Mouse (Mus musculus) small intestine, adult 10 weeks (tissue): ENCODE measurements around the gene Krtap4-2. TPM values are rescaled to one million over a fixed set of nuclear protein-coding genes. Genes with fewer than 3 reads are reported as not detected.

Experiments
- polyA plus RNA-seq: library from polyadenylated mRNA; stranded (reverse); fragments of 350-450 nt; fragmentation: Illumina TruSeq; extraction: RNeasy Lipid Tissue Mini Kit (QIAGEN cat#74804); gene quantifications from one replicate; pipeline ENCODE4 v1.2.3, GENCODE M21; 2014; ENCODE audit warnings: low replicate concordance

The Krtap4-2 gene
- polyA plus RNA-seq, result not detected

DNA sequence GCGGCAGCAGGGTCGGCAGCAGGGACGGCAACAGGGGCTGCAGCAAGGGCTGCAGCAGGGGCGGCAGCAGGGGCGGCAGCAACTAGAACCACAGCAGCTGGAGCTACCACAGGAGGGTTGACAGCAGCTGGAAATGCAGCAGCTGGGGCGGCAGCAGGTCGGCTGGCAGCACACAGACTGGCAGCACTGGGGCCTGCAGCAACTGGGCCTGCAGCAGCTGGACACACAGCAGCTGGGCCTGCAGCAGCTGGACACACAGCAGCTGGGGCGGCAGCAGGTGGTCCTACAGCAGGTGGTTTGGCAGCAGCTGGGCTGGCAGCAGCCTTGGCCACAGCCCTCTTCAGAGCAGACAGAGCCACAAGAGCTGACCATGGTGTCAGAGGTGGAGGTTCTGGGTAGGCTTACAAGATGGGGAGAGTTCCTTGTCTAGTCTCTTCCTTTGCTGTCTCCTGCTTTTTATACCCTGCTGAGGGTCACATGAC lies at the start of gene Krtap4-2:
Gene Krtap4-2, minus strand, starts transcription at position 432 of the 482 bp plus-strand sequence.

DNA sequence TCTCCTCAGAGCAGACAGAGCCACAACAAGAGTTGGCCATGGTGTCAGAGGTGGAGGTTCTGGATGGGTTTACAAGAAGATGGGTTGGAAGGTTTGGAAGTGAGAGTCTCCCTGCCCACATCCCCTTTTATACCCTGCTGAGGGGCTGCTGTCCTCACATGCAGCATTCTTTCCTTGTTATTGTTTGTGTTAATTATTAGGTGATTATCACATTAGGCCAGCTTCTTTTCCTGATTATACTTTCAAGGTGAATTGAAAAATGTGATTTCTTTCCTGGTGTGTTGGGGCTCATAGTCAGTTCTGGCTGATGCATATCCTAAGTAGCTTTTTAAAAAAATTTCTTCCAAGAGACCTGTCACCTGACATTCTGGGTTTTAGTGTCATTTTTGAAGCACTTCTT lies 31.0 kb upstream of the Krtap4-2 start, which contains the start of gene Krtap4-6:
Gene Krtap4-6, minus strand, starts transcription at position 101 of the 400 bp plus-strand sequence.

DNA sequence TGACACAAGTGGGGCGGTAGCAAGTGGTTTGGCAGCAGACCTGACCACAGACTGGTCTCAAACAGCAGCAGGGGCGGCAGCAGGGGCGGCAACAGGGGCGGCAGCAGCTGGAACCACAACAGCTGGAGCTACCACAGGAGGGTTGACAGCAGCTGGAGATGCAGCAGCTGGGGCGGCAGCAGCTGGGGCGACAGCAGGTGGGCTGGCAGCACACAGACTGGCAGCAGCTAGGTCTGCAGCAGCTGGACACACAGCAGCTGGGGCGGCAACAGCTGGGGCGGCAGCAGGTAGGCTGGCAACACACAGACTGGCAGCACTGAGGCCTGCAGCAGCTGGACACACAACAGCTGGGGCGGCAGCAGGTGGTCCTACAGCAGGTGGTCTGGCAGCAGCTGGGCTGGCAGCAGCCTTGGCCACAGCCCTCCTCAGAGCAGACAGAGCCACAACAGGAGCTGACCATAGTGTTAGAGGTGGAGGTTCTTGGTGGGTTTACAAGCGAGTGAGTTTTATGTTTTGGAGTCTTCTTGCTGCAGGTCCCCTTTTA lies 23.7 kb upstream of the Krtap4-2 start, which contains the start of gene Gm11563:
Gene Gm11563, minus strand, starts transcription at position 494 of the 544 bp plus-strand sequence.

DNA sequence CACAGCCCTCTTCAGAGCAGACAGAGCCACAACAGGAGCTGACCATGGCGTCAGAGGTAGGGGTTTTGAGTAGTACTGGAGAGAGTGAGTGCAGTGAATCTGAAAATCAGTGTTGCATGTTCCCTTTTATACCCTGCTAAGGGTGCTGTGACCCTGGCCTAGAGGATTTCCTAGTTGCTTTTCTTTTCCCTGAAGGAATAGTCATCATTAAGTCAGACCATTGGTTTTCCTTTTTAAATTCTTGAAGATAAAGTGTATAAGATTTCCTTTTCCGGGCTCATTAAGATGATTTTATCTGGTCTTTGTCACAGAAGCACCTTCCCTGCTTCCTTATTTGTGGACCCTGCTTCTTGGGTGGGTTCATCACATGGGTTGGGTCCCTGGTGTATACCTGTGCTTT lies 15.3 kb upstream of the Krtap4-2 start, which contains the start of gene Gm11555:
Gene Gm11555, minus strand, starts transcription at position 101 of the 400 bp plus-strand sequence.

DNA sequence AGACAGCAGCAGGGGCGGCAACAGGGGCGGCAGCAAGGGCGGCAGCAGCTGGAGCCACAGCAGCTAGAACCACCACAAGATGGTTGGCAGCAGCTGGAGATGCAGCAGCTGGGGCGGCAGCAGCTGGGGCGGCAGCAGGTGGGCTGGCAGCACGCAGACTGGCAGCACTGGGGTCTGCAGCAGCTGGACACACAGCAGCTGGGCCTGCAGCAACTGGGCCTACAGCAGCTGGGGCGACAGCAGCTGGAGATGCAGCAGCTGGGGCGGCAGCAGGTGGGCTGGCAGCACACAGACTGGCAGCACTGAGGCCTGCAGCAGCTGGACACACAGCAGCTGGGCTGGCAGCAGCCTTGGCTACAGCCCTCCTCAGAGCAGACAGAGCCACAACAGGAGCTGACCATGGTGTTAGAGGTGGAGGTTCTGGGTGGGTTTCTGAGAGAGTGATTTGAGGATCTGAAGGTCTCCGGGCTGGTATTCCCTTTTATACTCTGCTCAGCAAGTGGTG lies 8.8 kb upstream of the Krtap4-2 start, which contains the start of gene Krtap4-7:
Gene Krtap4-7, minus strand, starts transcription at position 455 of the 505 bp plus-strand sequence.

DNA sequence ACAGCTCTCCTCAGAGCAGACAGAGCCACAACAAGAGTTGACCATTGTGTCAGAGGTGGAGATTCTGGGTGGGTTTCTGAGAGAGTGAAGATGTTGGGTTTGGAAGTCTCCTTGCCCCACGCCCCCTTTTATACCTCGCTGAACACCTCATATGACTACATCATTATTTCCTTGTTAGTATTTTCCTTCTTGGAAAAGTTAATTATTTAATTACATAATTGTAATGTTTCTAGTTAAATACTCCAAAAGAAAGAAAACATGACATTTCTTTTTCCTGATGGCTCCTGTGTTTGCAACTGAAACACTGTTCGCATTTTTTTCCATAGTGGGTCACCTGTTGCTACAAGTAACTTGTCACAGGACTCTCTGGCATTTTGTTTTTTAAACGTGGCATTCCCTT lies 6.7 kb downstream of the Krtap4-2 start, which contains the start of gene Krtap4-1:
Gene Krtap4-1, minus strand, starts transcription at position 101 of the 400 bp plus-strand sequence.

DNA sequence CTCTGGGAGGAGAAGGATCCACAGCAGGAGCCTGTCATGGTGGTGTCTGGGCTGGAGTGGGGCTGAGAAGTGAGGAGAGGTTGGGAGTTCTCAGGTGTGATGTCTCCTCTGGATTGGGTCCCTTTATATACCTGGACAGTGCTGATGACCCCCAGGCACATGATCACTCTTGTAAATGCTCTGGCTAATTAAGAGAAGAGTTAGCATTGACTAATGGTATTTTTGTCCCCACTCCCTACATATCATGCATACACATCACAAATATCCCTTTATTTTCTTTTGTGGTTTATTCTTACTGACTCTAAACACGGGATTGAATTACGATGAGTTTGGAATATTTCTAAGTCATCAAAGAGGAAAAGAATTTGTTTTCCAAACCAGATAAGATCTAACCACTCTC lies 14.5 kb downstream of the Krtap4-2 start, which contains the start of gene Gm11562:
Gene Gm11562, minus strand, starts transcription at position 101 of the 400 bp plus-strand sequence.

DNA sequence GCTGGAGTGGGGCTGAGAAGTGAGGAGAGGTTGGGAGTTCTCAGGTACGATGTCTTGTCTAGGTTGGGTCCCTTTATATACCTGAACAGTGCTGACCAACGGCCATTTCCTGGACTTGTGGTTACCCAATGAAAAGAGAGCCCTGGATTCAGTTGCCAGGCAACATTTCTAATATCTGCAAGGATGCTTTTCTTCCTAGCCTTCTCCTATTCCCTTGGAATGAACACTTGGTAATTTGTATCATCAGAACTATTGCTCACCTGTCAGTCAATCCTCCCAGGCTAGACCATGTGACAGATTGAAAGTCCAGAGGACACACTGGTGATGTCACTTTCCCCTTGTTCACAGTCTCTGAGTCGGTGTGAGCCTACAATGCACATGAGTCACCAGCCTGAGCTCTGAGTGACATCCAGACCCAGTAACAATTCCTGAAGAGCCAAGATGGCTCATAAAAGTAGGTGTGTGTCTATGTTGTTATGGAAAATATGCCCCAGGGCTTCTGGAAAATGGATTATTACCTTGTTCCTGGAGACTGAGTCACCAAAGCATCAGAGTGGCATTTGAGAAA lies 20.0 kb downstream of the Krtap4-2 start, which contains the start of gene Krtap2-4:
Gene Krtap2-4, minus strand, starts transcription at position 51 of the 568 bp plus-strand sequence.

DNA sequence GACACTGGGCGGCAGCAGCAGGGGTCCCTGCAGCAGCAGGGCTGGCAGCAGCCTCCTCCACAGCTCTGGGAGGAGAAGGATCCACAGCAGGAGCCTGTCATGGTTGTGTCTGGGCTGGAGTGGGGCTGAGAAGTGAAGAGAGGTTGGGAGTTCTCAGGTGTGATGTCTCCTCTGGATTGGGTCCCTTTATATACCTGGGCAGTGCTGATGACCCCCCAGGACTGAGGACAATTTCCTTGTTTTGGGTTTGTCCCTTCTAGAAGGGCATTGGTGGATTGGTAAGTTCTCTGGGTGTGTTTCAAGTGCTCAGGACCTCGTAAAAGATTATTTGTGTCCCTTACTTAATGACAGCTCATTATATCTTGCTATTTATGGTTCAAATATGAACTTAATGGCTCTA lies 24.8 kb downstream of the Krtap4-2 start, which contains the start of gene Gm11937:
Gene Gm11937, minus strand, starts transcription at position 101 of the 400 bp plus-strand sequence.

DNA sequence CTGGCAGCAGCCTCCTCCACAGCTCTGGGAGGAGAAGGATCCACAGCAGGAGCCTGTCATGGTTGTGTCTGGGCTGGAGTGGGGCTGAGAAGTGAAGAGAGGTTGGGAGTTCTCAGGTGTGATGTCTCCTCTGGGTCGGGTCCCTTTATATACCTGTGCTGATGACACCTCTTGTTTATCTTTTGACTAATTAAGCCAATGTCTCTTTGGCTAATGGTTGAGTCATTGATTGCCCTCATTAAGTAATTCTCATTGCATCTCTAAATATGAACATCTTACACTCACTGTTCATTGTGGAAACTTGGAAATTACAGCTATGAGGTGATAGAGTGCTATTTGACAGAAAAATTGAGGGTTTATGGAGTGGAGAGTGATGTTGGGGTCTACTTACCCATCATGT lies 31.7 kb downstream of the Krtap4-2 start, which contains the start of gene Gm11938:
Gene Gm11938, minus strand, starts transcription at position 101 of the 400 bp plus-strand sequence.

DNA sequence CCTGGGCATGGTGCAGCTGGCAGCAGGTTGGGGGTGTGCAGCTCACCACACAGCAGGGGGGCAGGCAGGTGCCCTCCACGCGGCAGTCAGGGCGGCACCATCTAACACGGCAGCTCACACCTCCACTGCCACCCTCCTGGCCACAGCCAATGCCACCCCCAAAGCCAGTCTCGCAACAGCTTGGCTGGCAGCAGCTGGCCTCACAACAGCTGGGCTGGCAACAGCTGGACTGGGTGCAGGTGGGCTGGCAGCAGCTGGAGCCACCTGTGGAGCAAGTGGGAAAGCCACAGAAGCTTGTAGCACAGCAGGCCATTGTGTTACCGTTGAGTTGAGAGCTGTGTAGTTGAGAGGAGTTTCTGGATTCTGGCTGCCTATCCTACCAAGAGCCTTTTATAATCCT lies 37.1 kb downstream of the Krtap4-2 start, which contains the start of gene Krtap9-3:
Gene Krtap9-3, minus strand, starts transcription at position 364 of the 400 bp plus-strand sequence.

DNA sequence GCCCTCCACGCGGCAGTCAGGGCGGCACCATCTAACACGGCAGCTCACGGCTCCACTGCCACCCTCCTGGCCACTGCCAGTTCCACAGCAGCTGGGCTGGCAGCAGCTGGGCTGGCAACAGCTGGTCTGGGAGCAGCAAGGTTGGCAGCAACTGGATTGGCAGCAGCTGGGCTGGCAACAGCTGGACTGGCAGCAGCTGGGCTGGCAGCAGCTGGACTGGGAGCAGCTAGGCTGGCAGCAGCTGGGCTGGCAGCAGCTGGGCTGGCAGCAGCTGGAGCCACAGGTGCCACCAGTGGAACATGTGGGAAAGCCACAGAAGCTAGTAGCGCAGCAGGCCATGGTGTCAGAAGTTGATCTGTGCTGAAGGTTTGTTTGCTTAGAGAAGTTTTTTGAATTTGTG lies 43.9 kb downstream of the Krtap4-2 start, which contains the start of gene Krtap1-3:
Gene Krtap1-3, minus strand, starts transcription at position 359 of the 400 bp plus-strand sequence.

Other genes starting within 250 kb of the Krtap4-2 start
- 11.2 TPM for gene Krt10, start 245.7 kb downstream of the Krtap4-2 start, polyA plus RNA-seq
- gene Krt12, start 212.8 kb downstream of the Krtap4-2 start, polyA plus RNA-seq, result 1.2 TPM
- gene Krt20, start 196.9 kb downstream of the Krtap4-2 start, polyA plus RNA-seq, result 924 TPM
- 3.3 TPM for gene Krt23, start 141.9 kb downstream of the Krtap4-2 start, polyA plus RNA-seq
- not detected for gene Krt39, start 113.7 kb downstream of the Krtap4-2 start, polyA plus RNA-seq
- not detected for gene Krt40, start 91.9 kb downstream of the Krtap4-2 start, polyA plus RNA-seq
- gene Krtap3-3, start 84.2 kb downstream of the Krtap4-2 start, polyA plus RNA-seq, result not detected
- not detected for gene Krtap3-2, start 78.2 kb downstream of the Krtap4-2 start, polyA plus RNA-seq
- gene Gm11939, start 75.6 kb downstream of the Krtap4-2 start, polyA plus RNA-seq, result not detected
- gene Krtap3-1, start 68.5 kb downstream of the Krtap4-2 start, polyA plus RNA-seq, result not detected
- gene Krtap1-5, start 54.1 kb downstream of the Krtap4-2 start, polyA plus RNA-seq, result not detected
- gene Krtap1-4, start 51.4 kb downstream of the Krtap4-2 start, polyA plus RNA-seq, result not detected
- gene Krtap1-3, start 43.7 kb downstream of the Krtap4-2 start, polyA plus RNA-seq, result not detected
- gene Krtap9-3, start 37.0 kb downstream of the Krtap4-2 start, polyA plus RNA-seq, result not detected
- gene Gm11938, start 31.8 kb downstream of the Krtap4-2 start, polyA plus RNA-seq, result not detected
- not detected for gene Gm11937, start 24.9 kb downstream of the Krtap4-2 start, polyA plus RNA-seq
- not detected for gene Krtap2-4, start 20.2 kb downstream of the Krtap4-2 start, polyA plus RNA-seq
- gene Gm11562, start 14.6 kb downstream of the Krtap4-2 start, polyA plus RNA-seq, result not detected
- gene Krtap4-1, start 6.8 kb downstream of the Krtap4-2 start, polyA plus RNA-seq, result not detected
- not detected for gene Krtap4-7, start 9.0 kb upstream of the Krtap4-2 start, polyA plus RNA-seq
- not detected for gene Gm11555, start 15.2 kb upstream of the Krtap4-2 start, polyA plus RNA-seq
- not detected for gene Gm11563, start 23.9 kb upstream of the Krtap4-2 start, polyA plus RNA-seq
- not detected for gene Krtap4-6, start 30.9 kb upstream of the Krtap4-2 start, polyA plus RNA-seq
- gene Gm14190, start 55.7 kb upstream of the Krtap4-2 start, polyA plus RNA-seq, result not detected
- gene Gm14180, start 99.2 kb upstream of the Krtap4-2 start, polyA plus RNA-seq, result not detected
- gene Gm11595, start 137.8 kb upstream of the Krtap4-2 start, polyA plus RNA-seq, result not detected
- not detected for gene Krtap4-8, start 145.6 kb upstream of the Krtap4-2 start, polyA plus RNA-seq
- not detected for gene Krtap4-9, start 150.1 kb upstream of the Krtap4-2 start, polyA plus RNA-seq
- gene Gm11596, start 158.4 kb upstream of the Krtap4-2 start, polyA plus RNA-seq, result not detected
- gene Gm11569, start 163.8 kb upstream of the Krtap4-2 start, polyA plus RNA-seq, result not detected
- not detected for gene Gm11554, start 169.4 kb upstream of the Krtap4-2 start, polyA plus RNA-seq
- not detected for gene Krtap4-13, start 174.8 kb upstream of the Krtap4-2 start, polyA plus RNA-seq
- gene Gm11564, start 180.6 kb upstream of the Krtap4-2 start, polyA plus RNA-seq, result not detected
- not detected for gene 2300003K06Rik, start 203.0 kb upstream of the Krtap4-2 start, polyA plus RNA-seq
- not detected for gene Krtap4-16, start 216.5 kb upstream of the Krtap4-2 start, polyA plus RNA-seq
- gene Gm11568, start 222.8 kb upstream of the Krtap4-2 start, polyA plus RNA-seq, result not detected
- not detected for gene Gm11559, start 229.4 kb upstream of the Krtap4-2 start, polyA plus RNA-seq
- gene Krtap9-1, start 238.3 kb upstream of the Krtap4-2 start, polyA plus RNA-seq, result not detected
- not detected for gene Gm11567, start 244.1 kb upstream of the Krtap4-2 start, polyA plus RNA-seq